Mouse (Mus musculus) olfactory bulb, adult 2 months (tissue): ENCODE measurements around the gene Aatk. TPM values are rescaled to one million over a fixed set of nuclear protein-coding genes. Genes with fewer than 3 reads are reported as not detected.

Experiments
- H3K27ac ChIP-seq: fragments of 200-500 bp; 2 replicates; pipeline ENCODE4 v1.5.1; 2012; ENCODE audit warnings: low read depth, low read length; ENCODE audit not compliant: insufficient read depth
- H3K4me1 ChIP-seq: fragments of 200-500 bp; 2 replicates; pipeline ENCODE4 v1.6.1; 2012; ENCODE audit warnings: low read length; ENCODE audit not compliant: control insufficient read depth, insufficient read depth
- H3K4me3 ChIP-seq: fragments of 200-500 bp; 2 replicates; pipeline ENCODE4 v1.5.1; 2012; ENCODE audit warnings: mild to moderate bottlenecking, low read depth, low read length, moderate library complexity; ENCODE audit not compliant: insufficient read depth
- CTCF ChIP-seq: fragments of 200-500 bp; IDR thresholded peaks from 2 replicates; pipeline ENCODE4 v1.5.1; 2012; ENCODE audit warnings: low read depth, mild to moderate bottlenecking, low read length, moderate library complexity; ENCODE audit not compliant: insufficient read depth
- POLR2A ChIP-seq: fragments of 200-500 bp; IDR thresholded peaks from 2 replicates; pipeline ENCODE4 v1.6.1; 2012; ENCODE audit warnings: mild to moderate bottlenecking, low read depth, low read length, moderate library complexity; ENCODE audit not compliant: insufficient read depth
- WGBS: fragments of 180-500 bp; shearing (Covaris S2); methylation state at CpG from one replicate; pipeline ENCODE4 v1.1.7; 2018; 5-methylcytosine and 5-hydroxymethylcytosine counted together
- polyA plus RNA-seq: library from polyadenylated mRNA; stranded (reverse); fragments of >200 nt; gene quantifications from 2 replicates; pipeline ENCODE4 v1.2.4, GENCODE M21; 2012; ENCODE audit warnings: low replicate concordance; ENCODE audit not compliant: missing spikeins, insufficient read depth, insufficient read length

Gene Aatk
- polyA plus RNA-seq, 1 experiment, result not detected

- 79% methylated on average over 4 of the region's 4 CpGs for WGBS
- TF ChIP-seq CTCF (no peak), POLR2A (no peak)
- Histone ChIP-seq H3K4me3 (no peak overlapping the region), H3K4me1 (peaks cover 60% of the 10 kb centered on the region), H3K27ac (no peak overlapping the region)
These were observed 73.2 kb downstream of the Aatk start for GRCm38 (mm10) chr11:119973789-119974188.

- H3K27ac ChIP-seq, result peak overlapping the region; percentile 25; the same call in 1 of the 2 replicates
- WGBS, result 19% methylated on average over 12 of the region's 12 CpGs
- TF ChIP-seq CTCF (no peak), POLR2A (no peak)
- H3K4me3 ChIP-seq, result no peak overlapping the region
- peaks cover 60% of the 10 kb centered on the region for H3K4me1 ChIP-seq
These were observed 76.7 kb downstream of the Aatk start for GRCm38 (mm10) chr11:119970021-119970851.

GRCm38 (mm10) chr11:119967892-119968291 lies 79.1 kb downstream of the Aatk start:
- TF ChIP-seq CTCF (no peak), POLR2A (no peak)
- H3K27ac ChIP-seq, result no peak overlapping the region
- H3K4me3 ChIP-seq, result no peak overlapping the region
- WGBS, result 94% methylated on average over 2 of the region's 2 CpGs
- H3K4me1 ChIP-seq, result peaks cover 66% of the 10 kb centered on the region

- WGBS, result 79% methylated on average over 8 of the region's 8 CpGs
- no peak for TF ChIP-seq POLR2A
- TF ChIP-seq CTCF, result no peak
- Histone ChIP-seq H3K4me1 (peaks cover 63% of the 10 kb centered on the region), H3K4me3 (no peak overlapping the region), H3K27ac (no peak overlapping the region)
These were observed 79.6 kb downstream of the Aatk start for GRCm38 (mm10) chr11:119967401-119967800.

DNA sequence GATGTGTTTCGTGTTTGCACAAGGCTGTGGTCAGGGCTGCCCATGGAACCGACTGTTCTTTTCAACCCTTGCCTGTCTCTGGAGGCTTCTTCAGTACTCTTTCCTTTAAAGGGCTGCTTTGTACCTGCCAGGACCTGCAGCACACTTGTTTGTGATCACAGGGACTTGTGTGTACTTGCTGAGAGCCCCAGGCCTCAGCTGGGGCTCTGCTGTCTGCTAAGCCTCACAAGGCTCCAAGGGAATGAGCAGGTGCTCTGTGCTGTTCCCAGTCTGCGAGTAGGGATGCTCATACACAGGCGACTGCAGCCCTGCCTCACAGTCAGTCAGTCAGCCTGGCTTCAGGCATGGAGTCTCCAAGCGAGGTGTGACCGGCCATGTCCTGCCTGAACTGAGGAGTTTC lies 80.7 kb downstream of the Aatk start:
- peaks cover 57% of the 10 kb centered on the region for H3K4me1 ChIP-seq
- 83% methylated on average over 6 of the region's 6 CpGs for WGBS
- no peak overlapping the region for H3K4me3 ChIP-seq
- H3K27ac ChIP-seq, result no peak overlapping the region
- no peak for TF ChIP-seq CTCF
- no peak for TF ChIP-seq POLR2A

DNA sequence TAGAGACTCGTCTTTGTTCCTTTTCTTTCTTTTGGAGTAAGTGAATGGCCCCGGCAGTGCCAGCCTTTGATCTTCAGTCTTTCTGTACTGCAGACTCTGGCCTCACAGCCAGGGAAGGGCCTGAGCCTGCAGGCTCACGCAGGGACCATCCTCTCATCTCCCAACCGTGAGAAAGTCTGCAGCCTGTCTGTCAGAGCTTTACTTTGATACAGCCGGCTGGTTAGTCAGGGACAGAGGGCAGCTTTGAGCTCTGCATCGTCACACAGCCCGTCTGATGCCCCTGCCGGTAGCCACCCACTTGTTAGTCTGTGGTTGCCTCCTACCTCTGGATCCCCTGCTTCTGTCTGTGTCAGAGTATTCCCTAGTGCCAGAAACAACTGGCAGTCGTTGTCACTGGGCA lies 81.9 kb downstream of the Aatk start:
- Histone ChIP-seq H3K27ac (no peak overlapping the region), H3K4me3 (no peak overlapping the region), H3K4me1 (peaks cover 48% of the 10 kb centered on the region)
- WGBS, result 17% methylated on average over 9 of the region's 9 CpGs
- TF ChIP-seq CTCF (no peak), POLR2A (no peak)

- Histone ChIP-seq H3K4me3 (no peak overlapping the region), H3K27ac (no peak overlapping the region), H3K4me1 (peaks cover 57% of the 10 kb centered on the region)
- 37% methylated on average over 3 of the region's 3 CpGs for WGBS
- TF ChIP-seq CTCF (no peak), POLR2A (no peak)
These were observed 85.5 kb downstream of the Aatk start for GRCm38 (mm10) chr11:119961511-119961910.

DNA sequence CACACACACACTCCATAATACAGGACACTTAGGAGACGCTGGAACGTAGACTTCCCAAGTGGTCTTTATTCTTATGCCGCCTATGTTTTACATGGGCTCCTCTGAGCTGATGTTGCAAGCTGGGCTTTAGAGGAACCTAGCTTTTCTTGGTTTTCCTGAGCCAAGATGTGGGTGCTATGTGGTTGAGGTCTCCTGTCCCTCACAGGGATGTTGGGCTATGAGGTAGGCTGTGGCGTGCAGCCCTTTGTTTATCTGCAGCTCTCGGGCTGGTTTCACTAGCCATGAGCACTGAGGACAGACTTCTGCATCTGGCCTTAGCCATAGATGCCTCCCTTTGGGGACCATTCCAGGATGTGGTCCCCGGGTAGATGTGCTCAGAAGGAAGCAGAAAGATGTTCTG lies 86.3 kb downstream of the Aatk start:
- 80% methylated on average over 6 of the region's 6 CpGs for WGBS
- Histone ChIP-seq H3K27ac (no peak overlapping the region), H3K4me3 (no peak overlapping the region), H3K4me1 (peaks cover 55% of the 10 kb centered on the region)
- TF ChIP-seq CTCF, result no peak

- 41% methylated on average over 4 of the region's 4 CpGs for WGBS
- H3K4me1 ChIP-seq, result peaks cover 54% of the 10 kb centered on the region
- peak overlapping the region; percentile 42 for H3K27ac ChIP-seq
- TF ChIP-seq CTCF, result no peak
- TF ChIP-seq POLR2A, result no peak
- H3K4me3 ChIP-seq, result no peak overlapping the region
These were observed 87.3 kb downstream of the Aatk start for GRCm38 (mm10) chr11:119959714-119960113.
